Mouse (Mus musculus) olfactory bulb, adult 2 months (tissue): ENCODE data around the gene Zfp961.

Experiments used
- CTCF ChIP-seq: fragments of 200-500 bp; IDR thresholded peaks from 2 replicates; pipeline ENCODE4 v1.5.1; 2012; ENCODE audit warnings: low read depth, mild to moderate bottlenecking, low read length, moderate library complexity; ENCODE audit not compliant: insufficient read depth
- POLR2A ChIP-seq: fragments of 200-500 bp; IDR thresholded peaks from 2 replicates; pipeline ENCODE4 v1.6.1; 2012; ENCODE audit warnings: mild to moderate bottlenecking, low read depth, low read length, moderate library complexity; ENCODE audit not compliant: insufficient read depth

- TF ChIP-seq CTCF (no peak), POLR2A (no peak)
Observed at GRCm38 (mm10) chr8:71966411-71966810, 15.6 kb downstream of the Zfp961 start.
